Mouse (Mus musculus) cerebellum, adult 8-10 months (tissue): Measurements from ENCODE around the gene Hps5.
"Not testable (repeated sequence)": the region's sequence is repeated elsewhere in the genome, so short reads cannot be mapped to it uniquely, and the experiment has no call there.

Source experiments
- DNase-seq: peaks from one replicate; pipeline ENCODE4 v3.0.0; 2022

Gene Hps5

DNA sequence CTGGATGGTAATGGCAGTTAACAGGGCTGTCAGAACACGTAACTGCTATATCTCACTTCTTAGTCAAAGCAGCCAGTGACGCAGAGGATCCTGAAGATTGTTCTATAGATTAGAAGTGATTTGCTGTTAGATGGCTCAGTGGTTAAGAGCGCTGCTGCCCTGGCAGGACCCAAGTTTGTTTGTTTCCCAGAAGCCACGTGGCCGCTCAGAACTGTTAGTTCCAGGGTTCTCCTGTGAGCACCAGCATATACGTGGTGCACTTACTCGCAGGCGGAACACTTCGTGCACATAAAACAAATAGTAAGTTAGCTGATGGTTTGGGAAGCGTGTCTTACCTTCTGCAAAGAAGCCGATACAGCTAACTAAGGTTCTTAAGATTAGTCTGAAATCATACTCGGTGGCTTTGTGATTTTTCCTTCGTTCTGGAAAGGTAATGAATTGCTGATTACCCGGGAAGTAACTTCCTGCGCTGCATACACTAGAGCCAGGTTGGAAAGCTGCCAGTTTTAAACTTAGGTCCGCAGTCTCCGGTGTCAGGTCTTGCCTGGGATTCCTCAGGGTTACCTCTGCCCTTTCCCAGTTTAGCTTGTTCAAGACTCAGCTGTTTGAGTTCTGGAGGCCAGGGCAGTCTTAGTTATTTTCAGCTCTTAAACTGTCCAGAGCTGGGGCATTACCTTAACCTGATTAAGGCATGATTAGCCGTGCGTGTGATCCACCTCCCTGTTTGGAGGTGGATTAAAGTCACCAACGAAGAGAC lies 31.4 kb upstream of the Hps5 start:
- no peak for DNase-seq

DNA sequence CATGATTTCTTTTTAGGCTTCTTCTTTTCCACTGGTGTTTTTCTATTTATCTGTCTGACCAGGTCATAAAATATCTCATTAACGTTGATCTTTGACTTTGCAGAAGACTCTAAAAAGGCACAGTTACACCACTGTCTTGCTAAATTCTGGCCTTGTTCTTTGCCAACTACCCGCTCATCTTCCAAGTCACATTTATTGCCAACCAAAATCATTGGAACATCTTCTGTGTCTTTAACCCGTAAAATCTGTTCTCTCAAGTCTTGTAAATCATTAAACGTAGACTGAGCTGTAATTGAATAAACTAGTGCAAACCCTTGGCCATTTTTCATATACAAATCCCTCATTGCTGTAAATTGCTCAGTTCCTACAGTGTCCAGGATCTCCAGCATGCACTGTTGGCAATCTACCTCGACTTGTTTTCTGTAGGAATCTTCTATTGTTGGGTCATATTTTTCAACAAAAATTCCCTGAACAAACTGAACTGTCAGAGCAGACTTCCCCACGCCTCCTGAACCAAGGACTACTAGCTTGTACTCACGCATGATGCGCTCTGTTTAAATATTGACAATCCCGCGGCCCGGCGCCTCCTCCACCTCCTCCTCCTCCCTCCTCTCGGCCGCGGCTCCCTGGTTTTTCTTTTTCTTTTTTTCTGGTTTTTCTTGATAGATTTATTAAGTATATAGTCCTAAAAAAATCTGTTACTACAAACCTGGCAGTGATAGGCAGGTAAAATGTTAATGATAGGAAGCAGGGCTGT lies 25.2 kb upstream of the Hps5 start:
- DNase-seq, result not testable (repeated sequence)

DNA sequence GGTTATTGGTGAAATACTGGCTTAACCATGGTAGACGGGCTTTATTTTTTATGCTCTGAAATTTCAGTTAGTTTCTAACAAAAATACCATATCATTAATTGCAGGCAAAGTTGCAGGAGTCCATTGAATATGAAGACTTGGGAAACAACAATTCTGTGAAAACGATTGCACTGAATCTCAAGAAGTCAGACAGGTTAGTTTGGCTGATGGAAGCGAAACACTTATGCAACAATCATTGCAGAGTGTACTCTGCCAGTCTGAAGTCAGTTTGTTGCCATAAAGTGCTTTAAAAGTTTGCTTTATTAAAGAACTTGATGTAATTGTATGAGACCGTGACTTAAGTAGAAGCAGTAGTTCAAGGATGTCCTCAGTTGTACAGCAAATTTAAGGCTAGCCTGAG lies 18.1 kb upstream of the Hps5 start:
- DNase-seq, result no peak

DNA sequence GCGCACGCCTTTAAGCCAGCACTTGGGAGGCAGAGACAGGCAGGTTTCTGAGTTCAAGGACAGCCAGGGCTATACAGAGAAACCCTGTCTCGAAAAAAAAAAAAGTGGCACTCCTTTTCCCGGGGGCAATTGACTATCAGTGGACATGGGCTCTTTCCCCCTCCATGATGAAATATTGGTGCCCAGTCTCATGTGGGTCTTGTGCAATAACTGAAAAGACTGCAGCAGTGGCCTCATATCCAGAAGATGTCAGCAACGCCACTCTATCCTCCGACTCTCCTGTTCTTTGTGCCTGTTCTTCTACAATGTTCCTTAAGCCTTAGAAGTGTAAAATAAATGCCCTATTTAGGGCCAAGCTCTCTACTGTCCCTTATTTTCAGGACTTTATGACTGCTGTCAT lies 14.5 kb upstream of the Hps5 start:
- DNase-seq, result no peak

DNA sequence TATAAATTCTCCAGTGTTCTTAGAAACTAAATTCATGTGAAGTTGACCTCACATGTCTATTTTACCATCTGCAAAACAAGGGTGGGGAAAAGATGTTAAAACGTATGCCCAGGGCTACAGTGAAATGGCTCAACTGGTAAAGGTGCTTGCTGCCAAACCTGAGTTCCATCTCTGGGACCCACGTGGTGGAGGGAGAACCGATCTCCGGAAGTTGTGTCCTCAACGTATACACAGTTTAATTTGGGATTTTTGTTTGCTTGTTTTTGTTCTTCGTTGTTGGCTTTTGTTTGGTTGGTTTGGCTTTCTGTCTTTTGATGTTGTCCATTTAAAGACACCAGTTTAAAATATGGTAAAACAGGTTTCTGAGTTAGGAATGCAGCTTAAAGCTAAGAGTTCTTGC lies 915 bp upstream of the Hps5 start:
- no peak for DNase-seq

DNA sequence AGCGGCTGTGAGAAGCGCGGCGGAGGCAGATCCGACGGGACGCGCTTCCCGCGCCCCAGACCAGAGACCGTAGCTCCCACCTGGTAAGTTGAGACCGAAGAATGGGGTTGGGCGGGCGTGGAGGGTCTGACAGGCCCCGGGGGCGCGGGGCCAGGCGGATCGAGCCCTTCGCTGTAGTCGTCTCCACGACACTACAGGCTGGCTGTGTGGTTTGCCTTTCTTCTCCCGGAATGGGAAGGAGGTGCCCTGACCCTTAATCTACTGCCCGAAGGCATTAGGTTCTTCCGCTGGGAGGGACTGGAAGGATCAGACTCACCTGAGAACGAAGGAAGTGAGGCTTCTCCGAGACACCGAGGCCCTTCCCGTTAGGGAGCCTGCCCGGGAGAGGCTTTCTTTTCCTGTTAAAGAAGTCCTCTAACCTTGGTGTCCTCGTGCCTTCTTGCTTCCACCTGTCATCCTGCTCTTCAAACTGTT lies 379 bp upstream of the Hps5 start:
- no peak for DNase-seq

DNA sequence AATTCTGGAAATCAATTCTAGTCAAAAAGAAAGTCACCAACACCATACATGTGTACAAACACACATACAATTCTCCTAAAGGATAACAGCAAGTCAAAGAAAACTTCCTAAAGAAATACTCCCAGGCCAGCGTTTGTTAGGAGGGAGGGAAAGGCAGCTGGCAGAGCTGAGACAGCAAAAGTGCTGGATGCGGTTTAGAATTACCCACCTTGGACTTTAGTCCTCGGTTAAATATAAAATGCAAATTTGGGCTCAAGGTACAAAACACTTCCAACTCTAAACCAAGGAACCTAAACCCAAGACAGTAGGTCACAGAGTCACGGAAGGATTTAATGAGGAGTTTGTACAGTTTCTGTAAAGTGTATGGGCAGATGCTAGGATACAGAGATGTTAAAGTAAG lies 2.0 kb downstream of the Hps5 start:
- DNase-seq, result no peak

DNA sequence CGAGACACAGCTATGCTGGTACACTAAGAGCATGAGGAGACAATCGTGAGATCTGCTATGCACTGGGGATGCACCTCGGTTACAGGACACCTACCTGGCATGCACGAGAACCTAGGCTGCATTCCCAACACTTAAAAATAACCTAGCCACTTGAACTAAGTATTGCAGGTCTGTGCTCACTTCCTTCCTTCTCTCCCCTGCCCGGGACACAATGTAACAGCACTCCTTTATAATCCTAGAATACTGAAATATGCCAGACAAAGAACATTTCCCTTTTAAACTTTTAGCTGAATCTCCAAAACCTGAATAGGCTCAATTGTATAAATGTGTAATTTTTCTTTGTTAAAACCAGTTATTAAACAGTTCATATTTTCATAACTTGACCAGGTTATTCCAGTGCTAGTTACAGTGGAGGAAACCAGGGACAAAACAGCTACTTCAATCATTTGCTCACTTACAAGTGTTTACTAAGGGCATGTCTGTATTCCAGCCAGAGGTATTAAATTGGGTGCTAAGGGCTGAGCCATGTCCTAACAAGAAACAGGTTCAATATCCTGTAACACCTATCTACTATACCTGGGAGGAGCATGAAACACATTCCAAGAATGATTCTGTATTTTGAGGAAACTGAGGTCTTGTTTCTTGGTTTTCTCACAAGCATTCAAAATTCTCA lies 6.6 kb downstream of the Hps5 start:
- DNase-seq, result no peak

DNA sequence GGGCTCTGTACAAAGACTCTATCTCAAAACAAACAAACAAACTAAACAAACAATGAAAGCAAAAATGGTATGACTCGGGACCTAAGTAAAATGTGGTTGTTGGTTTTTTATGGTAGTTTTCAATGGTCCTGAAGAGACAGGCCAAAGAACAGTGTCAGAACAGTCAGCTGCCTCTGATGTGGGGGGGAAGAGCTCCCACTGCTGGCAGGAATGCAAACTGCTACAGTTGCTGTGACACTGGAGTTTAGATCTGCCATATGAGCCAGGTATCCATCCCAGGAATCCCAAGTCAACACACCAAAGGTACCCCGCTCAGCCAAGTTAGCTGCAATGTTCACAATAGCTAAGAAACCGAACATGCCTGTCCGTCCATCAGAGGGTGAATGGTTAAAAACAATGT lies 25.2 kb downstream of the Hps5 start:
- DNase-seq, result peak; percentile 70

DNA sequence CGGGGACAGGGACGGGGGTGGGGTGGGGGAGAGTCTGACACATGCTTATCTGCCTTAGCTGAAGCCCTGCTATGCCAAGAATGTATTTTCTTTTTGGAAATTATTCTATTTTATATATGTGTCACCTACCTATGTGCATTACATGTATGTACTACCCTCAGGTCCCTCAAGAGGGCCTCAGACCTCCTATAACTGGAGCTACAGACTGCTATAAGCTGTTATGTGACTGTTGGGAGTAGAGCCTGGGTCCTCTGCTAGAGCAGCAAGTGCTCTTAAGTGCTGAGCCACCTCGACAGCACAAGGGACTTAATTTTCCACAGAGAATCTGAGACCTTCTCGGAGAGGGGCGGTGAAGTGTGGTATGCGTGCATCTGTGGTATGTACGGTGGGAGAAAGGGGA lies 27.4 kb downstream of the Hps5 start:
- DNase-seq, result no peak

DNA sequence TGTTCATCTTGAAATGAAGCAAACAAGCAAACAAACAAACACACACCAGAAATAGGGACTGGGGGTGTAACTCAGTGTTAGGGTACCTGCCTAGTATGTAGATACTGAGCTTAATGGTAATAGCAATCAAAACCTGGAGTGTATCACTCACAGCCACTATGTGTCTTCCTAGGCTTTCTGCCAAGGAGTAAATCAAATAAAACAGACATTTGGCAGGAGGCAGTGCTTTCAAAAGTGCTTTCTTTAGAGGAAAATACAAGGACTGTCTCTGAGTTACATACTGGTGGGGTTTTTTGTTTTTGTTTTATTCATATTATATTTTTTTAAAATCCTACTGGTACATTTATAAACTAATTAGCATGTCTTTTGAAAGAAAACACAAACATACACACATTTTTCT lies 28.5 kb downstream of the Hps5 start:
- DNase-seq, result no peak

DNA sequence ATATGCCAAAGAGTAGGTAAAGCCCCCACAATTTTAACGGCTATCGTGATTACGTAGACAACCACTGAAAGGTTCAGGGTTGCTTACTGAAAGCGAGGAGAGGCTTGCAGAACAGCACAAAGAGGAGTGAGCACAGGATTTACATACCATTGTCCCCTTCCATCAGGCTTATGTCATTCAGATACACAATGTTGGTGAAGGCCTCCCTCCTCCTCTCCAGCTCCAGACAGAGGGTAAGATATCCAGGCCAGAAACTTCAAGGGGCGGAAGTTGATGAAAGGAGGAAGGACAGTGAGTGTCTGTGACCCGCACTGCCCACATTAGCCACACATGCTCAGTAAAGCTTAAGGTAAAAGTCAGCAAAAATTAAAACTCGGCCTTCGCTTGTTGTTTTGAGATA lies 31.2 kb downstream of the Hps5 start:
- DNase-seq, result no peak

DNA sequence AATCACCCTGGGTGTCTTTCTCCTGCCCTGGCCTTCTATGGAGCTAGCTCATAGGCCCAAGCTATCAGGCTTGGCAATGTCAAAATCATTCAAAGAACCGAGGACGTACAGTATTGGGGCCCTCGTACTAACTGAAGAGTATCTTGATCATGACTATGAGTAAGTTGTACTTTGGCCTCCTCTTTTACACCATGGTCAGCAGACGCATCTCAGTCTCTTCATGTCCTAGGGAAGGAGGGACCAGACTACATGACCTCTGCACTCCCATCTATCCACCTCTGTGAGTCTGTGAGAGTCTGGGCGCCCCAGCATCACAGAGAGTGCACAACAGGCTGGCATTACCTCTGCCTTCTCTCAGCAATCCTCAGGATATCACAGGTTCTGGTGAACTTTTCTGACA lies 33.3 kb downstream of the Hps5 start:
- no peak for DNase-seq

DNA sequence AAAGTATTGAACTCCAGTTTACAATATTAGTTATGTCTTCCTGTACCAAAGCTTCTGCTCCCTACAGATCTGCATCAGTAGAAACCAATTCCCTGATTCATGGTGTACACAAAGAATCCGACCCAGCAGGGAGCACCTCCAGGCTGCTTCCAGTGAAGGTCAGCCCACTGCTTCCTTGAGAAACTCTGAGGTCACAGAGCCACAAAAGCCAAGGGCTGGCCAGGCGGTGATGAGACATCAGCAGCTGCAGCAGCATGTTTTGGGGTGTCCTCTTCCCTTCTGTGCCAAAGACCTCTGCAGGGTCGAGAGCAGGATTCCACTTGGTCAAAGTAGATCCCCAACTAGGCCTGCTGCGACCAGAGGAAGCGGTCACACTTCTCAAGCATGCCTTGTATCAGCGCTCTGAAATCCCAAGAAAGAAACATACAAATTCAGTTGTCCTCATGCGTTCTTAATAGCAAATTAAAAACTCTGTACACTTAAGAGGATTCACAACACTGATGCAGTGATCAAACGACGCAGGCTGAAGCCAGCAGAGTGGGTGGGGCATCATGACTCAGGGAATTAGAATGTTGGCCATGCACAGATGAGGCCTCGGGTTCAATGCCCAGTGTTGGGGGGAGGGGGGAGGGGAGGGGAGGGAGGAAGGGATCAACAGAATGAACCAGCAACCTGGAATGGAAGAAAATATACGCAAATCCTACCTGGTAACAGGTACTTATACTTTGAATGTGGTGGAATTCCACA lies 34.6 kb downstream of the Hps5 start:
- DNase-seq, result no peak

DNA sequence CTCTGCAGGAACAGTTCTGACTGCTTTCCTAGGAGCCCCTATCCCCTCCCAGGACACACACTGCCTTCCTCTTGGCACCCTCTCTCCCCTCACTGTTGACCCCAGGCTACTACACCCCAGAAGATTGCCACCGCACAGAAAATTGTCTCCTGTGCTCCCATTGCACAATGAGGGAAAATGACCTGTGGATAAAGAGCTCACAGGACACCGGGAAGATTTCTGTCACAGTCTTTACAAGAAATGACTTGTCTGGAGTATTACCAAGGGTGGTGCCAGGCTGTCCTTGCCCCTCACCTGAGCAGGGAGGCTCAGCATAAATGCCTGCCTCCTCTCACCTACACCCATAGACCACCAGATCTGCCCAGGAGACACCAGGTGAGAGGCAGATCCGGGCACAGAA lies 44.4 kb downstream of the Hps5 start, which contains the start of gene Saa2:
TSS of gene Saa2 (plus strand) at position 301 of the 400 bp plus-strand sequence.
- no peak for DNase-seq

DNA sequence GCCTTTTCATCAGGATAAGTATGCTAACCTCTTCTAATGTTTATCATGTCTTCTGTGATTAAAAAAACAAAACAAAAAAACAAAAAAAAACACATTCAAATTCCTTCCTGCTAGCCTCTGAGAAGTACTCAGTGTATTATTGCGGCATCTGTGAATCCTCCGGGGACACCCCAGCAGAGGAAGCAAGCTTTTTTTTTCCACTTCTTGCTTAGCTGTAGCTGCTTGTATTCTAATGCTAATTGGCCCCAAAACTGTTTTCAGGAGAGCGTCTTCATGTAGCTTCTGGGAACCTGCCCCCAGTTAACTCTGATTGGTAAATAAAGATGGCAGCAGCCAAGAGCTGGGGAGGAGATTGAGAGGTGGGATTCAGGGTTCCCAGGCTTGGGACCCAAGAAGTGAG lies 47.4 kb downstream of the Hps5 start:
- DNase-seq, result no peak

DNA sequence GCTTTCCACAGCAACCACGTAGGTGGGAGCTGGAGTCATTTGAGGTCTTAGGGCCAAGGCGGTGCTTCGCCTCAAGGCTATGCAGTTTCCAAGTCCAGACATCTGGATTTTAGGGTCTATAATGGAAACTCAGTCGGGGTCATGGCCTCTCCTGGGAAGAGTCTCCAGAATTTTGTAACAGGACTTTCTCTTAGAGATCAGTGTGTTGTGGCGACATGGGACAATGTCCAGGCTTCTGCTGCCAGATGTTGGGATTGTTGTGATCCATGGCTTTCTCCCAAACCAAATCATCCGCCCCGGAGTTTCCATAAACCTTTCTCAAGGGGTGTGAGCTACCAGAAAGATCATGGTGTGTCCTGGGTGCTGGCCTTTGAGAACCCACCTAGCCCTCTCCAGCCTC lies 49.5 kb downstream of the Hps5 start:
- DNase-seq, result no peak

DNA sequence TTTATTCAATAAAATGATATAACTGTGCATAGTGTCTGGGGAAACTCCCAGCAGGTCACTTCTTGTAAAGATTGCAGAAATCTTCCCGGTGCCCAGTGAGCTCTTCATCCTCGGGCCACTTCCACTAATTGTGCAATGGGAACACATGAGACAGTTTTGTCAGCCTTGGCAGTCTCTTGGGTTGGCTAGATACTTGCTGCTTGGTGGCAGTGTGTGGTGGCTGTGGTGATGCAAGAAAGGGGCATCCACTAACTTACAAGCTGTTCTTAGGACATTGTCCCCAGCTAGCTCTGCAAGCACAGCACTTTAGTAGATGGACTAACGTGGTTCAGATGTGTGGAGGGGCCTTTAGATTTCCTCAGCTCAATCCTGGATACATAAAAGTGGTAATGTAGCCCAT lies 50.0 kb downstream of the Hps5 start:
- DNase-seq, result no peak

DNA sequence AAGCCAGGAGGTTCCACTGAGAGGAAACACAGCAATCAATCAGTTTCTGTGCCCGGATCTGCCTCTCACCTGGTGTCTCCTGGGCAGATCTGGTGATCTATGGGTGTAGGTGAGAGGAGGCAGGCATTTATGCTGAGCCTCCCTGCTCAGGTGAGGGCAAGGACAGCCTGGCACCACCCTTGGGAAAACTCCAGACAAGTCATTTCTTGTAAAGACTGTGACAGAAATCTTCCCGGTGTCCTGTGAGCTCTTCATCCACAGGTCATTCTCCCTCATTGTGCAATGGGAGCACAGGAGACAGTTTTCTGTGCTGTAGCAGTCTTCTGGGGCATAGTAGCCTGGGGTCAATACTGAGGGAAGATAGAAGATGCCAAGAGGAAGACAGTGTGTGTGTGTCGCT lies 53.0 kb downstream of the Hps5 start, which contains the start of gene Saa1:
TSS of gene Saa1 (minus strand) at position 101 of the 400 bp plus-strand sequence.
- not testable (repeated sequence) for DNase-seq

DNA sequence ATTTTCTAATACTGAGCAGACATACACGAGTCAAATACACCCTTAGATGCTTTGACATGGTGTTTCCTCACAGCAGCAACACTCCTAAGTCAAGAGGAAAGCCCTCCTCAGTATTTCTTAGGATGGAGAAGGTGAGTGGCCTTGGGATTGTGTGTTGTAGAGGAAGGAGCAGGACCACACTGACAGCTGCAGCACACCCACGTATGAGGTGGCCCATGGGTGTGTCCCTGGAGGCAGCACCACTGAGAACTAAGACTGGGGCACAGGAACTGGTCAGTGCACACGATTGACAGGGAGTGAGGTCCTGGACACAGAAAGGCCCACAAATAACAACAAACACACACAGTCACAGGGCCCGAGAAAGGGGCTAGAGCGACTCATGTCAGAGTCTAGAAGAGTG lies 55.8 kb downstream of the Hps5 start:
- not testable (repeated sequence) for DNase-seq

DNA sequence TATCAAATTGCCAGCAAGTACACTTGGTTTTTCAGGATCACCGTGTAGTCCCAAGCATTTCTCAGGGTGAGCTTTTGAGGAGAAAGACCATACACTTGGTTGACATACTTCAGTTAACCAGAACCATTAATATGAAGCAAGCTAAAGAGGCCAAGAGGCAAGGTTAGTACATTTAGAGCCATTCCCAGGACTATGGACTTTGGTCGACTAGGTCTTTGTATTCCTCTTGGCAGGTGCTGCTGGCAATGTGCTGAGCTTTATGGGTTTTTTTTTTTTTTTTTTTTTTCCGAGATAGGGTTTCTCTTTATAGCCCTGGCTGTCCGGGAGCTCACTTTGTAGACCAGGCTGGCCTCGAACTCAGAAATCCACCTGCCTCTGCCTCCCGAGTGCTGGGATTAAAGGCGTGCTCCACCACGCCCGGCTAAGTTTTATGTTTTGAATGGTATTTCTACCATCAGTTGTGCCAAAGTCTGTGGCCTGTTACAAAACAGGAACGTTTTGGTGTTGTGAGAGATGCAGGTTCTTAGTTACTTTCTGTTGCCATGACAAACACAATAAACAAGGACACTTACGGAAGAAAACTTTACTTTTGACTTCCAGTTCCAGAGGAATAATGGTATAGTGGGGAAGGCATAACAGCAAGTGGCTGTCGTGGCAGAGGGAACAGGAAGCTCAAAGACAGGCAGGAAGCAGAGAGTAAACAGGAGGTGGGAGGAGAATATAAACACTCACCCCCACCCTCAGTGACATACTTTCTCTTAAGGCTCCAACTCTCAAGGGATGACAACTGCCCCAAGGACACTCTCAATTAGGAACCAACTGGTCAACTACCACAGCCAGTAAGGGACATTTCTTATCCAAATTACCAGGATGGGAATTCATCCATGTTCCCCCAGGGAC lies 57.1 kb downstream of the Hps5 start:
- DNase-seq, result no peak

DNA sequence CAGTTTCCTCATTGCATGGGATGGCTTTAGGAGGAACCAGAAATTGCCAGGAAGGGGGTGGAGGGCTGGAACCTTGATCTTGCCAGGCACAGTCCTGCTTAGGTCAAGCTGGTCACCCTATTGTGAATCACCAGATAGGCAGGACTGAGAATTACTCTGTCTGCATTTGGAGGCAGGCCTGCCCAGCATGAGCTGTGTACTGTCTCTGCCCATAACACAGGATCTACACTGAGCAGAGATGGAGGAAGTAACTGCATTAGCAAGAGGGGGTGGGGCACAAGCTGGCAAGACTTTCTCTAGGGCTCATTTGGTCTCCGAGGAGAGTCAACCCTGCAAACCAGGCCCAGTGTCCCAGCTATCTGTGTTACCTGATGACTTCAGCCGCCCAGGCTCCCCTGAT lies 60.9 kb downstream of the Hps5 start:
- DNase-seq, result no peak
